ENCODE assay signal across 19 mouse cellular contexts in the genomic region with DNA sequence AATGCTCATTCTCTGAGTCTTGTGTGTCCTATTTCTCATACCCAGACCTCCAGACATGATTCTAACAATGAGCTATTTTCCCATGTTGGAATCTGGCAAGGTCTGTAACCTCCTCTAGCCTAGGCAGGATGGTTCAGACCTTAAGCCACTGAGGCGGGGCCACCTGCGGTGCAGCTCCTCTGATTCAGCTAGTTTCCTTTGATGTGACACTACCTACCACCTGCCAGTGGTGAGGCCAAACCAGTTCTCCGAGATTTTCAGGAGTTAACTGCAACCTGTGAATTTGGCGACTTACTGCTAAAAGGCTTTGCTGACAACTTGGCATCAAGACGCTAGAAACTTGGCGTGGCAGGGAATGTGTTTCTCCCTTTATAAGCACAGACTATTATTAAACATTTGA.
DNase-seq lines count a peak whose midpoint lies in the region; ATAC-seq lines count a peak whose summit lies in the region.
"Had no signal": no experiment of that assay in that cellular context is flagged by ENCODE, and none has a peak within 500 bp of the region (broad histone marks: within the 10 kb centered on the region; RNA-seq: fewer than 3 reads in every experiment).

No protein-coding gene starts in this region.

- H3K27me3 ChIP-seq in stomach, embryonic 15.5 days (replicated peaks) = no peaks in the 10 kb centered on the region
- no peaks in the 10 kb centered on the region for H3K27me3 ChIP-seq in forebrain, embryonic 10.5 days (ENCODE audit: poor library complexity, severe bottlenecking)
- H3K27me3 ChIP-seq: forebrain, embryonic 13.5 days; kidney, embryonic 15.5 days; neural tube, embryonic 15.5 days; Patski had no signal

- ATAC-seq in stomach, embryonic 15.5 days (ENCODE audit: insufficient read depth, low FRiP score, low read depth) = no peak
- ATAC-seq: forebrain, embryonic 13.5 days; Patski had no signal

- intact Hi-C loops in left cerebral cortex, postnatal 14 days (cut with DNase I) = no loop called here

- peak overlapping the region; percentile 26; the same call in 1 of the 2 replicates for H3K27ac ChIP-seq in stomach, embryonic 15.5 days
- H3K27ac ChIP-seq in forebrain, embryonic 10.5 days = no peak overlapping the region
- H3K27ac ChIP-seq: forebrain, embryonic 13.5 days; kidney, embryonic 15.5 days; macrophage; neural tube, embryonic 15.5 days had no signal

- WGBS in stomach, embryonic 15.5 days = 51% methylated on average over 6 of the region's 6 CpGs
- 67% methylated on average over 6 of the region's 6 CpGs for WGBS in forebrain, embryonic 10.5 days

- H3K4me2 ChIP-seq in stomach, embryonic 15.5 days = no peak overlapping the region
- H3K4me2 ChIP-seq: forebrain, embryonic 13.5 days; kidney, embryonic 15.5 days; liver, embryonic 11.5 days; midbrain, embryonic 11.5 days; neural tube, embryonic 15.5 days had no signal

- no peak overlapping the region for H3K9ac ChIP-seq in stomach, embryonic 15.5 days
- H3K9ac ChIP-seq: forebrain, embryonic 13.5 days; kidney, embryonic 15.5 days; neural tube, embryonic 15.5 days had no signal

- DNase-seq in ES-CJ7 (ENCODE audit: low read depth, low spot score) = peak; percentile 26
- peak; percentile 4 for DNase-seq in embryo, embryonic 11 days
- DNase-seq in fat pad, adult 2 months (ENCODE audit: extremely low read depth, low read depth, low spot score) = peak; percentile 13
- no peak for DNase-seq in forebrain, embryonic 10.5 days (ENCODE audit: extremely low spot score, low spot score)
- no peak for DNase-seq in right cerebral cortex, postnatal 25 days
- no peak for DNase-seq in left cerebral cortex, postnatal 14 days (ENCODE audit: low spot score in 2 of 2)
- DNase-seq: cerebellum, adult 9-10 months; lung, adult 2 months; right cerebral cortex, postnatal 4 days; thymus, postnatal 14 days had no signal

- no peaks in the 10 kb centered on the region for H3K36me3 ChIP-seq in stomach, embryonic 15.5 days
- H3K36me3 ChIP-seq in forebrain, embryonic 10.5 days (replicated peaks) = no peaks in the 10 kb centered on the region
- H3K36me3 ChIP-seq: kidney, embryonic 15.5 days; neural tube, embryonic 15.5 days had no signal

- no peak overlapping the region for H3K4me3 ChIP-seq in stomach, embryonic 15.5 days (replicated peaks)
- no peak overlapping the region for H3K4me3 ChIP-seq in forebrain, embryonic 10.5 days
- H3K4me3 ChIP-seq: forebrain, embryonic 13.5 days; kidney, embryonic 15.5 days; myocyte; neural tube, embryonic 15.5 days had no signal

- no peaks in the 10 kb centered on the region for H3K9me3 ChIP-seq in stomach, embryonic 15.5 days
- H3K9me3 ChIP-seq in forebrain, embryonic 10.5 days = no peaks in the 10 kb centered on the region
- H3K9me3 ChIP-seq: forebrain, embryonic 13.5 days; kidney, embryonic 15.5 days; neural tube, embryonic 15.5 days had no signal

- H3K4me1 ChIP-seq in stomach, embryonic 15.5 days = no peaks in the 10 kb centered on the region
- no peaks in the 10 kb centered on the region for H3K4me1 ChIP-seq in forebrain, embryonic 10.5 days
- H3K4me1 ChIP-seq: forebrain, embryonic 13.5 days; kidney, embryonic 15.5 days; neural tube, embryonic 15.5 days had no signal

Comparison
In these comparisons a context has a peak if more than half of its experiments do, and no peak if none do; other contexts are left out.
1. DNase-seq: peak in ES-CJ7 (single experiment), embryo, embryonic 11 days (single experiment) and fat pad, adult 2 months (single experiment); none in forebrain, embryonic 10.5 days (single experiment), right cerebral cortex, postnatal 25 days (single experiment) and left cerebral cortex, postnatal 14 days (0 of 2).